Mouse (Mus musculus) myocyte (in vitro differentiated cells): ENCODE data around the gene Tlk2.

ENCODE experiments used
- CEBPB ChIP-seq: IDR thresholded peaks from 2 replicates; pipeline ENCODE4 v1.6.1; 2011; ENCODE audit warnings: mild to moderate bottlenecking, moderate library complexity; ENCODE audit not compliant: poor library complexity, insufficient read depth, severe bottlenecking
- E2F4 ChIP-seq: IDR thresholded peaks from one replicate; pipeline ENCODE4 v1.6.1; 2011; ENCODE audit warnings: mild to moderate bottlenecking, control low read depth, moderate library complexity; ENCODE audit not compliant: insufficient read depth
- POLR2A ChIP-seq: IDR thresholded peaks from one replicate; pipeline ENCODE4 v1.6.1; 2011; ENCODE audit warnings: low read depth, mild to moderate bottlenecking, control low read depth, moderate library complexity; ENCODE audit not compliant: insufficient read length
- TCF3 ChIP-seq: IDR thresholded peaks from one replicate; pipeline ENCODE4 v1.6.1; 2011; ENCODE audit warnings: low read depth, control low read depth; ENCODE audit not compliant: insufficient read length

DNA sequence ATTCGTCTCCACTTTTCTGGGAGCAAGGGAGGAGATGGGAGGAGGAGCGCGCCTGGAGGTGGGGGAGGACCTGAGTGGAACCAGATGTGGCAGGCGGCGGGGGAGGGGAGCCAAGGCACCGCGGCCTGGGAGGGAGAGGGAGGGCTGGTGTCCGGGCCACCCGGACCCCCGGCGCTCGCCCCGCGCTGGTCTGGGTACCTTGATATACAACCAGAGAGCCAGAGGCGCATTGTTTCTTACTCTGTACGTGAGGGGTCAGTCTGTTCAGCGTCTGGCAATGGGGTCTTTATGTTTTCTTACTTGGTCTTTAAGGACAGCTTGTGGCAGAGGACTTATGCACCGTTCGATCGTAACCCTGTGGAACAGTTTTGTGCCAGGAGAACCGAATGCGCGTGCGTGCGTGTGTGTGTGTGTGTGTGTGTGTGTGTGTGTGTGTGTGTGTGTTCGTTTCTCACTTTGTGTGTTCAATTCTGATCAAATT lies 114.5 kb downstream of the Tlk2 start:
- TF ChIP-seq POLR2A (no peak), CEBPB (no peak), TCF3 (no peak), E2F4 (no peak)
